Mouse (Mus musculus) testis, postnatal 14 days (tissue): ENCODE results near the gene Fads1.
"Not testable (repeated sequence)": the region's sequence is repeated elsewhere in the genome, so short reads cannot be mapped to it uniquely, and the experiment has no call there.

Experiments
- DNase-seq: peaks from one replicate; pipeline ENCODE4 v3.0.0; 2021; ENCODE audit warnings: low spot score

Fads1 gene

GRCm38 (mm10) chr19:10182670-10183298 lies at the start of gene Fads1:
Gene Fads1, plus strand, starts transcription at chr19:10182888.
- peak; percentile 92 for DNase-seq

DNA sequence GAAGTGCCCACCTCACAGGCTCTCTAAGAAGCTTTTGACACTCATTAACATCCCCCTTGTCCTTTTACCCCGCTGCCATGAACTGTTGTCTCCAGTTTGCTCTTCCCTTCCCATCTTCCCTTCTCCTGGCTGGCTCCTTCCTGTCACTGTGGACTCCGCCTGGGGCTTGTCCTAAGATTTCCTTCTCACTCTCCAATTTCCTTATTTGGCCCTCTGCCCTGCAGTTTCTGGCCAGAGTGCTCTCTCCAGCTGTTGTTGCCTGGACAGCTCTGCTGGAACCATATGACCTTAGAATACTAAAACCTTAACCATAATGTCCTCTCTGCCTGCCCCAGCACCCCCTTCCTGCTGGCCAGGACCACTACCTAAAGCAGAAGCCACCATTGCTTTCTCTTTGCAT lies 48.0 kb upstream of the Fads1 start:
- peak; percentile 63 for DNase-seq

DNA sequence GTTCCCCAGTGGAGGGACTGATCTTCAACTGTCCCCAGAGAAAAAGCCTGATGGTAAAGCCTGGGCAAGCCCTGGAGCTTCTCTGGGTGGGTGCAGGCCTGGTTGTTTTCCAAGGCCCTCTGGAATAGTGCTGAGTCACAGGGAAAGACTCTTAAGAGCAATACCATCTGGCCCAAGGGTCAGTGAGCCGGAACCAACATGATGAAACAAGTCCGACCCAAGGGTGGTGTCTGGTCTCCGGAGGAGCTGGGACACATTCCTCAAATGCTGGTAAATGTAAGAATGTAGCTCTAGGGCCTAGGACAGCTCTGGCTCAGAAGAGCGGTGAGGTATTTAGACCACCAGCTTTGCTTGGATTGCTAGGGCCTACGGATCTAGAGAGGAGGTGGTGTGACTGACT lies 45.3 kb upstream of the Fads1 start:
- no peak for DNase-seq

DNA sequence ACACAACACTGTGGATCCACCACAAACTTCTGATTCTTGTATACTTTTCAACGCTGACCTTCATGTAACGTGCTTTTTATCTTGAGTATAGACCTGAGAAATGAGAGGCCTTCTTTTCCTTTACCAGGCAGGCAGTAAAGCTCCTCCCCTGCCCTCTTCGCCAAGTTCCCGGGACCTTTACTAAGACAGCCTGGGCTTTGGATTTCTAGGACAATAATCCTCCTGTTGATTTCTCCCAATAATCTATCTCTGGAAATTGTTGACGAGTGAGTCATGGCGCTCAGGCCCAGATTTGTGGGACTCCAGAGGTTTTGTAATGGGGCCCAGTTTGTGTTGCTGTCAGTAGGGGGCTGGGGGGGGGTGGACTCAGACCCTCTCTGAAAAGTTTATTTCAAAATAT lies 43.0 kb upstream of the Fads1 start:
- DNase-seq: no peak

DNA sequence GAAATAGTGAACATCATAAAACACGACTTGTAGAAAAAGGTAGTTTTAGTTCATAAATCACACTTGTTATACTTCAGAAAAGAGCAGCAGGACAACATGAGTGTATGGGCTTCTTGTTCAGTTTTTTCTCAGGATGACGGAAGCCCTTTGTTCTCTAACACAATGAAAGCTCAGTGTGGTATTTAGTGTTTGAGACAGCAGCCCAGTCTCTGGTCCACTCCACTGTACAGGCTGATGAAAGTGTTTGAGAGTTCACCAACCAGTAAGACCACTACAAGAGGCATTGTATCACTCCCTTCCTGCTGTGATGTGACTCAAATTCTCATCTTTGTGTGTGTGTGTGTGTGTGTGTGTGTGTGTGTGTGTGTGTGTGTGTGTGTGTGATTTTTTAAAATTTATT lies 39.0 kb upstream of the Fads1 start:
- no peak for DNase-seq

- DNase-seq: no peak
These were observed 38.2 kb upstream of the Fads1 start for GRCm38 (mm10) chr19:10144464-10144863.

GRCm38 (mm10) chr19:10148555-10148954 lies 34.1 kb upstream of the Fads1 start:
- DNase-seq: no peak

GRCm38 (mm10) chr19:10149189-10149588 lies 33.5 kb upstream of the Fads1 start:
- no peak for DNase-seq

- no peak for DNase-seq
These were observed 25.0 kb upstream of the Fads1 start for GRCm38 (mm10) chr19:10157725-10158124.

GRCm38 (mm10) chr19:10163896-10164295 lies 18.8 kb upstream of the Fads1 start:
- no peak for DNase-seq

- not testable (repeated sequence) for DNase-seq
These were observed 16.8 kb upstream of the Fads1 start for GRCm38 (mm10) chr19:10165928-10166327.

DNA sequence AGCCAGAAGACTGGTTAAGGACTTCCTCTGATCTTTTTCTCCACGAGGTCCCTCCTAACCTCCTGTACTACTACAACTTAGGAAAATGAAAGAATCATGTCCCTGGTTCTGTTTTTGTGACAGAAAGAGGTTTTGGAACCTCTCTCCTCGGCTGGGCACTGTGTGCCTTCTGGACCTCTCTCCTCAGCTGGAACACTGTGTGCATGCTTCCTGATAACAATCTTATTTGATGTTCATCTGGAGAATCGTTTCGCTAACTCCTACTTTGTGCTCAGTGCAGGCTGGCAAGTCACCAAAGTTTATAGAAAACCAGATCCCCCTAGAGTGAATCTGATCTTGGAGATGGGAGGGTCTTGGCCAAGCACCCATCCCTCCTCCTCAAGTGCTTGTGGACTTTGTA lies 15.6 kb upstream of the Fads1 start:
- no peak for DNase-seq

DNA sequence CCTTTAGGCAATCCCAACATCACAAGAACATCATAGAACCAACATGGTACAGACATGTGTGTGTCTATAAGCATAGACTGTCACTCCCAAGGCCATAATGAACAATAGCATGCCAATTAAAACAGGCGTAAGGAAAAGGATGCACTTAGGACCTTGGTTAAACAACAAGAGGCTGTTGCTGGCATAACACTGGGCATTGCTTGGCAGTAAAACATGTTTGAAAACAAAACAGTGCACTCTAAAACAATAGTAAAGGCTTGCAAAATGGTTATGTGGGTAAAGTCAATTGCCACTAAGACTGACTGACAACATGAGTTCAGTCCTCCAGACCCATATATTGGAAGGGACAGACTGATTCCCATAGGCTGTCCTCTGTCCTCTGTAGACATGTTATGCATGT lies 14.7 kb upstream of the Fads1 start:
- no peak for DNase-seq

GRCm38 (mm10) chr19:10168441-10168840 lies 14.2 kb upstream of the Fads1 start:
- DNase-seq: no peak

GRCm38 (mm10) chr19:10169179-10169578 lies 13.5 kb upstream of the Fads1 start:
- no peak for DNase-seq

DNA sequence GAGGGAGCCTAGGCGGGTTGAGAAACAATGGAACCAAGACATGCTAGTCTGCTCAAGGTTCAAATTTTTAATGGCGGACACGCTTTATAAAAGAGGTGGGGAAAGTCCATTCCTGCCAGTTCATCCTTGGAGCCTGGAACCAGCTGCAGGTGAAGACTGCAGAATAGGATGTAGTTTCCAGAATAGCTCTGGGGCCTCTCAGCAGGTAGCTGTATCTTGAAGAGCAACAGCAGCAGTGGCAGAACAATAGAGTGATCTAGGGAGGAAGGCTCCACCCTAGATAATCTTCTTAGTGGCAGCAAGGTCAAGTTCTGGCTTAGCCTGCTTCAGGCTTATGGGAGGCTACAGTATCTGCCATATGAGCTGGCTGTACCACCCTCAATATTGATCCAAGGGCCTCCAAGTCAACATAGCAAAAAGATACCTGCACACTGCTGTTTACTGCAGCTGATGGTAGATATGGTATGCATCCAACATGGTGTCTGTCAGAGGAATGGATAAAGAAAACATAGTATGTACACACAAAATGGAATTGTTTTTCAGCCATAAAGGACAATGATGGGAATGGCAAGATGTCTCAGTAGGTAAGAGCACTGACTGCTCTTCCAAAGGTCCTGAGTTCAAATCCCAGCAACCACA lies 12.9 kb upstream of the Fads1 start:
- not testable (repeated sequence) for DNase-seq

- no peak for DNase-seq
These were observed 12.2 kb upstream of the Fads1 start for GRCm38 (mm10) chr19:10170466-10170865.

- no peak for DNase-seq
These were observed 11.3 kb upstream of the Fads1 start for GRCm38 (mm10) chr19:10171359-10171758.

GRCm38 (mm10) chr19:10171846-10172245 lies 10.8 kb upstream of the Fads1 start:
- no peak for DNase-seq

DNA sequence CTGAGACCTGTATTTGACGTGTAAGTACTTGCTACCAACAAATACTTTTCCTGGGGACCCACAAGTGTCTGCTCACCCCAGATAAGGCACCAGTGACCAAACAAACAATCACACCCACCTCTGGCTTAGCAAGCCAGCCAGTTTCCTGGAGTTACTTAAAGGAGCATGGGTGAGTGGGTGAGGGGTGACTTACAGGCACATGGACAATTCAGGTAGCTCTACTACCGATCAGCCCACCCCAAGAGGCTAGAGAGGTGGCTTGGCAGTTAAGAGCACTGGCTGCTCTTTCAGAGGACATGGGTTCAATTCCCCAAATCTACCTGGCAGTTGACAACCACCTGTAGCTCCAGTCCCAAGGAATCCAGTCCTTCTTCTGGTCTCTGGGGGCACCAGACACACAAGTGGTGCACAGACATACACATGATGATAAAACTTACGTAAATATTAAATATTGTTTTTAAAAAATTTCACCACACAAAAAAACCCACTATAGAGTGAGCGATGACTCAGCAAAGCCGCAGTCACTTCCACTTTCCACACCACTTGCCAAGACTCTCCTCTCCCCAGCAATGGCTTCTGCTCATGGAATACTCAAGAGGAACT lies 9.5 kb upstream of the Fads1 start:
- no peak for DNase-seq

DNA sequence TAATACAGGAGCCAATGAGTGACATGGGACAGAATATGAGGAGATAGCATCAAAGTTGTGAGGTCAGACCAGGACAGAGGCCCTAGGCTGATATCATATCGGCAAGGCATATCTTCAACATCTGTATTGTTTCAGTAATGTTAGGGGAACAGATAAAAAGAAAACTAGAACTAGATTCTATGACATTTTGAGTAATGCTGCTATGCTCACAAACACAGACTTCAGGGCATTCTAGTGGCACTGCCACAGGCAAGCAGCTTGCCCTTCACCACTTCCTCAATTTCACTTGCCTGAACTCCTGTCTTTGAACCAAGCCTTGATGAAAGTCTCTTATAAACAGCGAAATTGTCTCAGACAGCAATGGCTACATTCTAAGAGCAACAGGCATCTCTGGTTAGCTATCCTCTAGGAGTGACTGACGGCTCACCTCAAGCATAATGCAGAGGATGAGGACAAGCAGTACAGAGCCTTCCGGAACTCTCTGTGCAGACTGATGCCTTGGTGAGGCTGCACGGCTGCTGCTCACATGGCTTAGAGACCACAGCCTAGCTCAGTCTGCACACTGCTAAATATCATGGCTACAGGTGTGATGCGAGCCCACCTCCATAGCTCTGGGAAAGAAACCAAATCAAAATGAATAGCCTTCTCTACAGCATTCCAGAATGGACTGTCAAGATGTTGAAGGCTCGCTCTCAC lies 8.7 kb upstream of the Fads1 start:
- no peak for DNase-seq

- DNase-seq: no peak
These were observed 7.7 kb upstream of the Fads1 start for GRCm38 (mm10) chr19:10174956-10175355.

DNA sequence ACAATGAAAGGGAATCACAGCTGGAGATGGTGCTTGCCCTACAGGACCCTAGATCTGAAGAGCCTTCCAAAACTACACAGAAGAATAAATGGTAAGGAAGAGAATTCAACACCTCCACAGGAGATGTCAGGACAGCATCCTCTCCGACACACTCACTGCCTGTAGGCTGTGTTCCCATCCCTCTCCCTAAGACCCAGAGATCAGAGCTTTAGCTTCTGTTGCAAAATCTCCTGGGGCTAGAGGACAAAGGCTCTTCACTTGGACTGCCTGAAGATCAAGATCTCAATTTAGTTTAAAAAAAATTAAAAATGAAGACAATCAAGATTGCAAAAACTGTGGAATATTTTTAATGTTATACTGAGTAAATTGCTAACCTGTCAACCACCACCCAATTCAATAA lies 6.2 kb upstream of the Fads1 start:
- no peak for DNase-seq
